Mouse (Mus musculus) E14TG2a.4 (cell line): ENCODE results near the gene Rnd3.

Experiments
- H3K27me3 ChIP-seq: 2 replicates; pipeline ENCODE4 v1.6.1; 2014; ENCODE audit warnings: low read length, control low read depth; ENCODE audit not compliant: insufficient read depth
- H3K36me3 ChIP-seq: 2 replicates; pipeline ENCODE4 v1.6.1; 2014; ENCODE audit warnings: low read length, control low read depth; ENCODE audit not compliant: insufficient read depth
- H3K4me1 ChIP-seq: replicated peaks from 2 replicates; pipeline ENCODE4 v1.6.1; 2014; ENCODE audit warnings: low read depth, low read length, control low read depth
- H3K4me3 ChIP-seq: replicated peaks from 2 replicates; pipeline ENCODE4 v1.5.1; 2014; ENCODE audit warnings: mild to moderate bottlenecking, low read length
- H3K9me3 ChIP-seq: 2 replicates; pipeline ENCODE4 v1.6.1; 2014; ENCODE audit warnings: low read length, control low read depth
- CTCF ChIP-seq: conservative IDR thresholded peaks from 2 replicates; pipeline ENCODE4 v1.5.1; 2014; ENCODE audit warnings: low read length
- NANOG ChIP-seq: IDR thresholded peaks from 2 replicates; pipeline ENCODE4 v1.6.1; 2014; ENCODE audit warnings: borderline replicate concordance, low read length, mixed read lengths
- POU5F1 ChIP-seq: IDR thresholded peaks from 2 replicates; pipeline ENCODE4 v1.6.1; 2014; ENCODE audit warnings: low read length, borderline replicate concordance

The Rnd3 gene

GRCm38 (mm10) chr2:51082714-51083351 lies 66.1 kb downstream of the Rnd3 start:
- peaks cover 52% of the 10 kb centered on the region for H3K4me1 ChIP-seq
- H3K36me3 ChIP-seq: no peaks in the 10 kb centered on the region
- H3K4me3 ChIP-seq: no peak overlapping the region
- H3K27me3 ChIP-seq: no peaks in the 10 kb centered on the region
- TF ChIP-seq POU5F1: no peak
- TF ChIP-seq CTCF: no peak
- TF ChIP-seq NANOG: no peak
- H3K9me3 ChIP-seq: no peaks in the 10 kb centered on the region
